Mouse (Mus musculus) gonadal fat pad, adult 2 months (tissue): ENCODE results near the gene Ankrd54. TPM values are rescaled to one million over a fixed set of nuclear protein-coding genes. Genes with fewer than 3 reads are reported as not detected.
"Not testable (repeated sequence)": the region's sequence is repeated elsewhere in the genome, so short reads cannot be mapped to it uniquely, and the experiment has no call there.

Source experiments
- DNase-seq: peaks from one replicate; pipeline ENCODE4 v3.0.0-alpha.2; 2012; ENCODE audit warnings: low read depth
- polyA plus RNA-seq: library from polyadenylated mRNA; depleted of rRNA; stranded (reverse); fragments of >200 nt; gene quantifications from 2 replicates; pipeline ENCODE4 v1.2.3, GENCODE M21; 2012; rRNA removed

Ankrd54 gene
- polyA plus RNA-seq, 1 experiment, result 59.8 TPM

- no peak for DNase-seq
Measured at GRCm38 (mm10) chr15:79013382-79013781, 49.3 kb downstream of the Ankrd54 start.

GRCm38 (mm10) chr15:79011550-79011949 is 51.1 kb downstream of the Ankrd54 start:
- DNase-seq, result no peak

GRCm38 (mm10) chr15:79009734-79010133 is 53.0 kb downstream of the Ankrd54 start:
- DNase-seq, result no peak

- not testable (repeated sequence) for DNase-seq
Measured at GRCm38 (mm10) chr15:79007836-79008235, 54.9 kb downstream of the Ankrd54 start.

DNA sequence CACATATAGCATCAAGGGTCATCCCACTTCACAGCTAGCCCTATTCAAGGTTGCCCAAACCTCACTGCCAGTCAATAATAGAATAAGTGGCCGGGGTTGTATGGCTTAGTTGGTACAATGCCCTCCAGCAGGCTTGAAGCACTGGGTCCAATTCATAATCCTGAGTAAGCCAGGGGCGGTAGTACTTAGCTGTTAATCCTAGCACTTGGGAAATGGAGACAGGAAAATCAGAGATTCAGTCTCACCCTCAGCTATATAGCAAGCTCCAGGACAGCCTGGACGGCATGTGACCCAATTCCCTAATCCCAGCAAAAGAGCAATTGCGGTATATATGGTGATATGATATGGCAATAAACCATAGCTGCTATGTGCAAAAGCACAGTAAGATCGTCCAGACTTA is 55.6 kb downstream of the Ankrd54 start:
- DNase-seq, result no peak

- no peak for DNase-seq
Measured at GRCm38 (mm10) chr15:79006638-79007037, 56.1 kb downstream of the Ankrd54 start.

DNA sequence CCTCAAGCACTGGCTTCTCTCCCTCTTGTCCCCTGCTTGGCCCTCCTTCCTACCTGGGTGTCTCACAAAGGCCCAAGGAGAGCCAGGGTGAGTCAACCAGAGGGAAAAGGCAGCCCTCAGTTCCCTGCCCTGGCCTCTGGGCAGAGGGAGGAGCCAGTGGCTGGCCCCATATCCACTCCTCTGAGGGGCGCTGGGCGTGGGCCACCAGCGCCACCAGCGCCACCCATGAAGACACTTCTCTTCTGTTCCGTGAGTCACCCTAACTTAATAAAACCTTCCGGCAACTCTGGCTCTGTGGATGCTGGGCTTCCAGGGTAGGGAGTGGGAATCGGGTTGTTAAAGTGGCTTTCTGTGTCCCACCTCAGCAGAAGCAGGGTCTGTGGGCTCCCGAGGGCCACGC is 57.1 kb downstream of the Ankrd54 start:
- no peak for DNase-seq

Other genes starting within 250 kb of the Ankrd54 start
- gene Cdc42ep1, start 220.3 kb downstream of the Ankrd54 start, polyA plus RNA-seq, result 80.3 and 115 TPM in 2 replicates
- gene Lgals2, start 207.4 kb downstream of the Ankrd54 start, polyA plus RNA-seq, result 2.4 and 5.9 TPM in 2 replicates
- gene Gga1, start 185.7 kb downstream of the Ankrd54 start, polyA plus RNA-seq, result 69.0 and 70.0 TPM in 2 replicates
- not detected in 2 replicates for gene Gm49510, start 163.2 kb downstream of the Ankrd54 start, polyA plus RNA-seq
- gene Sh3bp1, start 163.1 kb downstream of the Ankrd54 start, polyA plus RNA-seq, result 23.4 and 24.5 TPM in 2 replicates
- gene Pdxp, start 149.0 kb downstream of the Ankrd54 start, polyA plus RNA-seq, result 6.2 and 8.8 TPM in 2 replicates
- gene Lgals1, start 136.2 kb downstream of the Ankrd54 start, polyA plus RNA-seq, result 1,886 and 3,971 TPM in 2 replicates
- gene Nol12, start 128.0 kb downstream of the Ankrd54 start, polyA plus RNA-seq, result 28.1 and 30.2 TPM in 2 replicates
- 57.0 and 69.1 TPM in 2 replicates for gene Triobp, start 115.2 kb downstream of the Ankrd54 start, polyA plus RNA-seq
- gene H1f0, start 34.4 kb downstream of the Ankrd54 start, polyA plus RNA-seq, result 71.6 and 91.7 TPM in 2 replicates
- 1.7 and 2.9 TPM in 2 replicates for gene Galr3, start 21.0 kb downstream of the Ankrd54 start, polyA plus RNA-seq
- 176 and 195 TPM in 2 replicates for gene Eif3l, start 12.3 kb upstream of the Ankrd54 start, polyA plus RNA-seq
- gene Micall1, start 46.0 kb upstream of the Ankrd54 start, polyA plus RNA-seq, result 25.2 and 28.3 TPM in 2 replicates
- gene Polr2f, start 78.1 kb upstream of the Ankrd54 start, polyA plus RNA-seq, result 41.4 and 56.3 TPM in 2 replicates
- gene 1700088E04Rik, start 78.4 kb upstream of the Ankrd54 start, polyA plus RNA-seq, result 15.7 and 15.8 TPM in 2 replicates
- 0.85 and 1.5 TPM in 2 replicates for gene Sox10, start 102.3 kb upstream of the Ankrd54 start, polyA plus RNA-seq
- 33.0 and 33.9 TPM in 2 replicates for gene Pick1, start 166.3 kb upstream of the Ankrd54 start, polyA plus RNA-seq
- gene Gm49486, start 166.5 kb upstream of the Ankrd54 start, polyA plus RNA-seq, result 0.11 and 0.46 TPM in 2 replicates
- gene Slc16a8, start 191.9 kb upstream of the Ankrd54 start, polyA plus RNA-seq, result 0.06 and 0.26 TPM in 2 replicates
- gene Baiap2l2, start 222.6 kb upstream of the Ankrd54 start, polyA plus RNA-seq, result 1.3 and 1.9 TPM in 2 replicates